Mouse (Mus musculus): ENCODE results near the gene Arhgef17. TPM values are rescaled to one million over a fixed set of nuclear protein-coding genes. Genes with fewer than 3 reads are reported as not detected.

Gene Arhgef17
- polyA plus RNA-seq, 1 experiment from 2014 or later: 8.7 TPM

- ATAC-seq (ENCODE audit: insufficient number of reproducible peaks, low FRiP score, low TSS enrichment, low read depth): no peak
- H3K4me2 ChIP-seq (replicated peaks): no peak overlapping the region
- H3K9me3 ChIP-seq (replicated peaks): no peaks in the 10 kb centered on the region
- H3K9ac ChIP-seq: no peak overlapping the region
- H3K4me3 ChIP-seq (replicated peaks): no peak overlapping the region
- H3K4me1 ChIP-seq: no peaks in the 10 kb centered on the region
- H3K27ac ChIP-seq (replicated peaks): no peak overlapping the region
- H3K27me3 ChIP-seq: no peaks in the 10 kb centered on the region
- WGBS: 92% methylated on average over 2 of the region's 2 CpGs
- peaks cover 21% of the 10 kb centered on the region for H3K36me3 ChIP-seq
Measured at GRCm38 (mm10) chr7:100828549-100828948, 103.4 kb downstream of the Arhgef17 start.

DNA sequence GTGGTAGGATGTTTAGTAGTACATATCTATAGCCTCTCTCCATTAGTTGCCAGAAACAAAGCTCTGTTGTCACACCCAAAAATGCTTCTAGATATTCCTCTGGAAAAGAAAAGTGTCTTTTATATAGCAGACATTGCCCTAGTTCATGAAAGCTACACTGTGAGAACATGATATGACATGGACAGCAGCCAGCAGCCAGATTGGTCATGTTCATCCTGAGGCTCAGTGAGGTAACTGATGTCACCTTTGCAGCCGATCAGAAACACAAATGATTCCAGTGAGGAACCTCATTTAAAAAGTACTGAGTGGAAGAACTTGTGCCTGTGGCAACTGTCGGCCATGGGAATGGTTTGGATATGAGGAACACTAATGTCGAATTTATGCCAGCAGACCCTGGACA is 107.2 kb downstream of the Arhgef17 start:
- ATAC-seq (ENCODE audit: insufficient number of reproducible peaks, low FRiP score, low TSS enrichment, low read depth): no peak
- 89% methylated on average over 3 of the region's 3 CpGs for WGBS

More for the DNA sequence above, 107.2 kb downstream of the Arhgef17 start:
- Histone ChIP-seq H3K27me3 (no peaks in the 10 kb centered on the region), H3K4me2 (replicated peaks) (no peak overlapping the region), H3K4me1 (no peaks in the 10 kb centered on the region), H3K9ac (no peak overlapping the region), H3K9me3 (replicated peaks) (no peaks in the 10 kb centered on the region), H3K4me3 (replicated peaks) (no peak overlapping the region), H3K27ac (replicated peaks) (no peak overlapping the region), H3K36me3 (peaks cover 14% of the 10 kb centered on the region)

Small RNA genes within 50 kb of the gene (microRNA-seq; reads per million reads assigned to microRNA genes)
- gene Mir3102 (ENCODE audit: borderline number of aligned reads): 84.0 reads per million, percentile 52 among the genes with 10 or more reads in this experiment

Other genes starting within 250 kb of the Arhgef17 start
- 43.7 and 45.5 TPM in 2 replicates for gene Fam168a, start 225.5 kb downstream of the Arhgef17 start, polyA plus RNA-seq (2015; fragmentation: Nextera tagmentation; extraction: Ambion mirVana)
- gene Relt, start 68.7 kb downstream of the Arhgef17 start, polyA plus RNA-seq (2015; fragmentation: Nextera tagmentation; extraction: Ambion mirVana): 3.5 and 4.2 TPM in 2 replicates
- gene P2ry6, start 42.5 kb upstream of the Arhgef17 start, polyA plus RNA-seq (2015; fragmentation: Nextera tagmentation; extraction: Ambion mirVana): 7.8 and 8.6 TPM in 2 replicates
- gene P2ry2, start 80.8 kb upstream of the Arhgef17 start, polyA plus RNA-seq (2015; fragmentation: Nextera tagmentation; extraction: Ambion mirVana): 2.5 and 3.6 TPM in 2 replicates
- gene Fchsd2, start 160.8 kb upstream of the Arhgef17 start, polyA plus RNA-seq (2015; fragmentation: Nextera tagmentation; extraction: Ambion mirVana): 19.6 and 21.9 TPM in 2 replicates